Mouse (Mus musculus) brown adipose tissue, adult 24 weeks (tissue): Measurements from ENCODE around the gene Ipo7. TPM values are rescaled to one million over a fixed set of nuclear protein-coding genes. Genes with fewer than 3 reads are reported as not detected.
A peak's percentile ranks its signal among the peaks of the same experiment; 100 is the strongest.

Experiments
- H3K27ac ChIP-seq: fragments of 200-500 bp; replicated peaks from 2 replicates; pipeline ENCODE4 v1.5.1; 2012; ENCODE audit warnings: low read depth, mild to moderate bottlenecking, low read length
- H3K4me1 ChIP-seq: fragments of 200-500 bp; 2 replicates; pipeline ENCODE4 v1.6.1; 2012; ENCODE audit warnings: low read length, mixed read lengths; ENCODE audit not compliant: control insufficient read depth, insufficient read depth, insufficient read length
- H3K4me3 ChIP-seq: fragments of 200-500 bp; 2 replicates; pipeline ENCODE4 v1.5.1; 2012; ENCODE audit warnings: low read depth, mild to moderate bottlenecking, low read length, moderate library complexity; ENCODE audit not compliant: insufficient read depth
- polyA plus RNA-seq: library from polyadenylated mRNA; stranded (reverse); fragments of >200 nt; gene quantifications from 2 replicates; pipeline ENCODE4 v1.2.4, GENCODE M21; 2012; ENCODE audit not compliant: missing spikeins, insufficient read depth, insufficient read length

Ipo7 gene
- polyA plus RNA-seq, 1 experiment = 51.7 TPM

DNA sequence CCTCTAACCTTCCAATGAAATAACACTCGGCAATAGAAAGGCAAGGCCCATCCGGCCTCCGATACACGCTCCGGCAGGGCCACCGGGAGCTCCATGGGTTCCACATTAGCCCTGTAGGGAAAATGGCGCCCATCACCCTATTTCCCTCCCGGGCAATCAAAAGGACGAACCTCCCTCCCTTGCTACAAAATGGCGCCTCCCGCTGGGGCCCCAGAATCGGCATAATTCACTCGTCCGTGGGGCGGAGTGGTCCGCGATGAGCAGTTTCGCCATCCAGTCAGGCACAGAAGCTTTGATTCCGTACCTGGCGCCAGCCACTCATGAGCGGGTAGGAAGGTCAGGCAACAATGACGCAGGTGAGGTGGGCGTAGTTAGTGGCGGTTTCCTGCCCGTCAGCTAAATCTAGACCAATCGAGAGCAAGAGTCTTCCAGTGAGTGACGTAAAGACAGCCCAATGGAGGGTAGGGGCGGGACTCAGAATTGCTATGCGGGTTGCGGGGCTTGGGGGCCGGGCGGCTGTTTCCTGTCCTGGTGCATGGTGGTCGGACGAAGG is 43.2 kb downstream of the Ipo7 start, which contains the start of gene Zfp143:
Zfp143 (plus strand) TSS at position 19 of the 553 bp plus-strand sequence.
- peak within 1 kb of the TSS; percentile 99 for H3K4me3 ChIP-seq
- peaks cover 6% of the 10 kb centered on the region for H3K4me1 ChIP-seq
- H3K27ac ChIP-seq = peak within 1 kb of the TSS; percentile 99

- H3K27ac ChIP-seq = peak overlapping the region; percentile 89
- peak overlapping the region; percentile 93 for H3K4me3 ChIP-seq
- H3K4me1 ChIP-seq = peaks cover 6% of the 10 kb centered on the region
Observed at GRCm38 (mm10) chr7:110061752-110062273, 43.7 kb downstream of the Ipo7 start.

DNA sequence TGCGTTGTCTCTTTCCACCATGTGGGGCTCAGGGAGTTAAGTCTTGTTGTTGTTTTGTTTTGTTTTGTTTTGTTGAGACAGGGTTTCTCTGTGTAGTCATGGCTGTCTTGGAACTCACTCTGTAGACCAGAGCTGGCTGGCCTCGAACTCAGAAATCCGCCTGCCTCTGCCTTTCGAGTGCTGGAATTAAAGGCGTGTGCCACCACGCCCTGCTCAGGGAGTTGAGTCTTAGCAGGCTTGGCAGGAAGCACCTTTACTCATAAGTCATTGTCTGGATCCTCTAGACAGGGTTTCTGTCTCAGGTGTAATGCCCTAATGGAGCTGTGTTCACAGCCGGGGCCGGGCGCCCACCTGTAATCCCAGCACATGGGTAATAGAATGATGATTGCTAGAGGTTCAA is 45.7 kb downstream of the Ipo7 start:
- no peak overlapping the region for H3K4me3 ChIP-seq
- H3K27ac ChIP-seq = no peak overlapping the region

DNA sequence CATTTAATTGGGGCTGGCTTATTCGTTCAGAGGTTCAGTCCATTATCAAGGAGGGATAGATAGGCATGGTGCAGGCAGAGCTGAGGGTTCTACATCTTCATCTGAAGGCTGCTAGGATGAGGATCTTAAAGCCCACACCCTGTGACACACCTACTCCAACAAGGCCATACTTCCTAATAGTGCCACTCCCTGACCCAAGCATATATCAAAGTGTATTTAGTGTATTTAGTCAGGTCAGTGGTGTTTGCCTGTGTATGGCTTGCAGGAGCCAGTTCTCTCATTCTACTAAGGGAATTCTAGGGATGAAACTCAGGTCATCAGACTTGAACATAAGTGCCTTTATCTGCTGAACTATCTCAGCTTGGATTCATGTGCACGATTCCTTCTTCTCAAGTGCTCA is 51.0 kb downstream of the Ipo7 start:
- no peaks in the 10 kb centered on the region for H3K4me1 ChIP-seq
- no peak overlapping the region for H3K4me3 ChIP-seq
- H3K27ac ChIP-seq = no peak overlapping the region

More for the DNA sequence above, 45.7 kb downstream of the Ipo7 start:
- peaks cover 6% of the 10 kb centered on the region for H3K4me1 ChIP-seq

DNA sequence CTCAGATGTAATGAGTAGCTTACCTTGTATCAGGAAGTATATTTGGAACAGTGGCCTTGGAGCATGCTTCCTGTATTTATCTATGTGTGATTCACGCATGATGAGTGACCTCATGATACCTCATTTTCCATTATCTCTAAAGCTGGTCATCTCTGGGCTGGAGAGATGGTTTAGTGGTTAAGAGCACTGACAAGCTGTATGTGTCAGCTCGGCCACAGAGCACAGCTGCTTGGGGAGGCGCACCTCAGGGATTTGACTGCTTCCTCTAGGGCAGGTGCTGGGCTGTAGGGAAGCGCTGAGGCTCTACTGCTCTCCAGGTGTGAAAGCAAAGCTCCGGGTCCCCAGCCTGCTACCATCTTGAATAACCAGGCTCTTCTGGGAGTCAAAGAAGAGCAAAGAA is 60.1 kb downstream of the Ipo7 start:
- Histone ChIP-seq H3K4me1 (no peaks in the 10 kb centered on the region), H3K27ac (no peak overlapping the region), H3K4me3 (no peak overlapping the region)

GRCm38 (mm10) chr7:110083386-110084165 is 65.5 kb downstream of the Ipo7 start:
- Histone ChIP-seq H3K4me3 (no peak overlapping the region), H3K4me1 (no peaks in the 10 kb centered on the region), H3K27ac (no peak overlapping the region)

GRCm38 (mm10) chr7:110085217-110085616 is 67.1 kb downstream of the Ipo7 start:
- Histone ChIP-seq H3K27ac (no peak overlapping the region), H3K4me3 (no peak overlapping the region), H3K4me1 (no peaks in the 10 kb centered on the region)

GRCm38 (mm10) chr7:110087914-110088313 is 69.8 kb downstream of the Ipo7 start:
- Histone ChIP-seq H3K4me1 (no peaks in the 10 kb centered on the region), H3K27ac (no peak overlapping the region), H3K4me3 (no peak overlapping the region)

DNA sequence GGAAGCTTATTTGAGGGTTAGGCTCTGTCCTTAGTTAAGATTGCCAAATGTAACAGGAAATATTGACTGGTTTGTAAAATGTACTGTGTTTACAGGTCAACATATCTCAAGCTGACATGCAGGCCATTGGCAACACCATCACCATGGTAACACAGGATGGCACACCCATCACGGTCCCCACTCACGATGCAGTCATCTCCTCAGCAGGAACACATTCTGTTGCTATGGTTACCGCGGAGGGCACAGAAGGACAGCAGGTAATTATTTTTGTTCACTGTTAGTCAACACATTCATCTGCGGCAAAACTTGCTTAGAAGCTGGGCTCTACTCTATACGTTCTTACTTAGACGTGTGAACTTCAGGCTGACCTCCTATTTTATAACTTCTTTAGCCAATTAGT is 73.6 kb downstream of the Ipo7 start:
- H3K4me3 ChIP-seq = no peak overlapping the region
- H3K27ac ChIP-seq = no peak overlapping the region
- no peaks in the 10 kb centered on the region for H3K4me1 ChIP-seq

GRCm38 (mm10) chr7:110096332-110096731 is 78.3 kb downstream of the Ipo7 start:
- no peak overlapping the region for H3K4me3 ChIP-seq
- no peaks in the 10 kb centered on the region for H3K4me1 ChIP-seq
- H3K27ac ChIP-seq = no peak overlapping the region

DNA sequence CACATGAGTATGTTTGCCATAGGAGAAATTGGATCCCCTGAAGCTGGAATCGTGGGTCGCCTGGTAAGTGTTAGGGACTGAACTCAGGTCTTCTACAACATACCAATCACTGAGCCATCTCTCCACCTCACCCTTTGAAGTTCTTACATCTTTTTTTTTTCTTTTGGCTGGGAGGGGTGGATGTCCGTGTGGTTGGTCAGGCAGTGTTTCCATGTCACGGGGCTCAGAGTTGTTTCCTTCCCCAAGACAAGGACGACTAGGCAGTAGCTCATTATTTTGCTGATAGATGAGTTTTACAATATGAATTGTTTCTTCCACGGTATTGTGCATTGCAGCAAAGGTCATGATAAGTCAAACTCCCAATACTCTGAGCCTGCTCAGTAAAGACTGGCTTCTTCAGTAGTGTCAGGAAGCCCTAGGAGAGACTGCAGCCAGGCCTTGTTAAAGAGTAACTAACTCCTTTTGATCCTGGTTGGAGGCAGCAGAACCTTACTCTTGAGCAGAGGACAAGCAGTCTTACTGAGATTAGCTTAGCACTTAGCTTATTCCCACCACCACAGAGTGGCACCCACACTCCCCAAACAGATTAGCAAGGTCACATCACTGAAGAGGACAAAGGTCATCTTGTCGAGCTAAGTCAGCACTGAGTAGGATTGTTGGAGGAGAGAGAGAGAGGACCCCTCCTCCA is 79.2 kb downstream of the Ipo7 start:
- no peak overlapping the region for H3K4me3 ChIP-seq
- H3K27ac ChIP-seq = no peak overlapping the region
- no peaks in the 10 kb centered on the region for H3K4me1 ChIP-seq

DNA sequence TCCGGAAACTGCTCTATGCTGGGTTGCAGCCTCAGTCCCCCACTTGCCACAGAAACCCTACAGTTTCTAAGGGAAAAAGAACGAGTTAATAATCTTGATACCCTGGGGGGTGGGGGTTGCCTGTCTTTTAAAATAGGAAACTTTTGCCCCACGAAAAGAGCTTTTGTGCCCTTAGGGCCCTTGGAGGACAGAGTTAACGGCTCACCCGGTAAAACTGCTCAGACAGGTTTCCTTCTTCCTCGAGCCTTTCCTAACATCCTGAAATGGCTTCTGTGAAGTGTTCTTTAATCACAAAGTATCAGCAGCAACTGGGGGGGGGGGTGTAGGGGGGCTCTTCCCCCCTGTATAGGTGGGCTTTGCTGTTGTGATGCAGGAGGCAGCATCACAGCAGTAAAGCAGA is 82.8 kb downstream of the Ipo7 start:
- Histone ChIP-seq H3K27ac (no peak overlapping the region), H3K4me3 (no peak overlapping the region), H3K4me1 (no peaks in the 10 kb centered on the region)

- Histone ChIP-seq H3K4me1 (no peaks in the 10 kb centered on the region), H3K4me3 (no peak overlapping the region), H3K27ac (no peak overlapping the region)
Observed at GRCm38 (mm10) chr7:110101266-110101665, 83.2 kb downstream of the Ipo7 start.

DNA sequence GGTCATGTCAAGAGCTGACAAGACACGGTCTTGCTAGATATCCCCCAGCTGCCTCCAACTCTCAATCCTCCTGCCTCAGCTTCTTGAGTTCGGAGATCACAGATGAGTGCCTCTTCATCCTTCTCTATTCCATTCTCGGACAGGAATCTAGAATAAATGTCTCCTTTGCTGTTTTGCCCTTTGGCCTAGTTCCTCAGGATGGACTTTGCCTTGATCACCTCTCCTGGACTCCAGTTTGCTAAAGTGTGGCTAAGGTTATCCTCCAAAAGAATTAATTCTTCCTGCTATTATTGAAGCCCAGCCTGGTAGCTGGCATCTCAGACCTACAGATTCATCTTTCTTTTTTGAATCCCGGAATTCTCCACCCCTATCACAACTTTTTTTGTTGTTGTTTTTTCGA is 87.0 kb downstream of the Ipo7 start:
- Histone ChIP-seq H3K27ac (no peak overlapping the region), H3K4me1 (peaks cover 4% of the 10 kb centered on the region), H3K4me3 (no peak overlapping the region)
